8 mouse cellular contexts compared by ENCODE assay signal in the genomic region with DNA sequence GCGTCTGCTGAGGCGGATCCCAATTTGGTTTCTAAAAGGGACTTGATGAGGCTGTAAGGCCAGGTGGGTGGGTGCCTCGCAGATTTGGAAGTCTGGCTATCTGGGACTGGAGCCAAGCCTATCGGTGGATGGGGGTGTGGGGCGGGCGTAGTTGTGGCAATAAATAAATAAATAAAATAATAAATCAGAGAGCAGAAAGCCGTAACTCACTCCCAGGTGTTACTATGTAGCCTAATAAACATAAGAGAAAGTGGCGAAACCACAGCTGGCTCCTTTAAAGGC. TPM values are rescaled to one million over a fixed set of nuclear protein-coding genes. Genes with fewer than 3 reads are reported as not detected.
A peak's percentile ranks its signal among the peaks of the same experiment; 100 is the strongest.
DNase-seq lines count a peak whose midpoint lies in the region; ATAC-seq and TF ChIP-seq lines count a peak whose summit lies in the region.

No protein-coding gene starts in this region.

- peaks cover 20% of the 10 kb centered on the region for H3K4me1 ChIP-seq in embryonic facial prominence, embryonic 15.5 days
- H3K4me1 ChIP-seq in intestine, embryonic 16.5 days (ENCODE audit: control insufficient read depth, insufficient read depth, low read length), result peaks cover 12% of the 10 kb centered on the region
- peaks cover 9% of the 10 kb centered on the region; the same call in 1 of the 2 replicates for H3K4me1 ChIP-seq in midbrain, embryonic 16.5 days (ENCODE audit: control insufficient read depth, insufficient read depth, low read length)

- ATAC-seq in embryonic facial prominence, embryonic 15.5 days (ENCODE audit: insufficient number of reproducible peaks, low FRiP score, low TSS enrichment, low read depth), result no peak
- ATAC-seq in intestine, embryonic 16.5 days, result no peak
- no peak for ATAC-seq in midbrain, embryonic 16.5 days

- peak overlapping the region; percentile 50 for H3K4me3 ChIP-seq in layer of hippocampus, adult 2 months
- H3K4me3 ChIP-seq in embryonic facial prominence, embryonic 15.5 days (replicated peaks), result peak overlapping the region; percentile 50
- H3K4me3 ChIP-seq in intestine, embryonic 16.5 days (ENCODE audit: low read length), result peak overlapping the region; percentile 62
- H3K4me3 ChIP-seq in midbrain, embryonic 16.5 days (ENCODE audit: low read depth, low read length), result no peak overlapping the region

- DNase-seq in layer of hippocampus, adult 2 months (ENCODE audit: low spot score in 2 of 2), result no peak
- no peak for DNase-seq in layer of hippocampus, adult 9-11 months
- no peak for DNase-seq in frontal cortex, postnatal 10 days (ENCODE audit: low spot score in 2 of 2)
- DNase-seq in c-Kit-positive CD71-positive TER-119-positive erythroid progenitor cells, embryonic 14.5 days (ENCODE audit: low spot score), result no peak
- DNase-seq in layer of hippocampus, adult 18-20 months (ENCODE audit: low spot score in 2 of 2), result no peak

- H3K27me3 ChIP-seq in embryonic facial prominence, embryonic 15.5 days, result peaks cover 3% of the 10 kb centered on the region; the same call in 1 of the 2 replicates
- H3K27me3 ChIP-seq in intestine, embryonic 16.5 days (replicated peaks; ENCODE audit: control insufficient read depth, insufficient read depth, low read length), result no peaks in the 10 kb centered on the region
- H3K27me3 ChIP-seq in midbrain, embryonic 16.5 days (ENCODE audit: control insufficient read depth, insufficient read depth, low read depth, low read length), result peaks cover 15% of the 10 kb centered on the region

- H3K36me3 ChIP-seq in embryonic facial prominence, embryonic 15.5 days, result peaks cover 17% of the 10 kb centered on the region
- peaks cover 4% of the 10 kb centered on the region; the same call in 1 of the 2 replicates for H3K36me3 ChIP-seq in intestine, embryonic 16.5 days (ENCODE audit: control insufficient read depth, insufficient read depth, low read length)
- H3K36me3 ChIP-seq in midbrain, embryonic 16.5 days (ENCODE audit: control insufficient read depth, insufficient read depth, low read length), result peaks cover 13% of the 10 kb centered on the region

- H3K9me3 ChIP-seq in embryonic facial prominence, embryonic 15.5 days (replicated peaks), result no peaks in the 10 kb centered on the region
- no peaks in the 10 kb centered on the region for H3K9me3 ChIP-seq in intestine, embryonic 16.5 days (ENCODE audit: control insufficient read depth, low read length)
- H3K9me3 ChIP-seq in midbrain, embryonic 16.5 days (replicated peaks; ENCODE audit: control insufficient read depth, low read length, poor library complexity, severe bottlenecking), result no peaks in the 10 kb centered on the region

- H3K27ac ChIP-seq in layer of hippocampus, adult 2 months, result no peak overlapping the region
- peak overlapping the region; percentile 28; the same call in 1 of the 2 replicates for H3K27ac ChIP-seq in embryonic facial prominence, embryonic 15.5 days (replicated peaks)
- no peak overlapping the region for H3K27ac ChIP-seq in intestine, embryonic 16.5 days (ENCODE audit: low read length)
- H3K27ac ChIP-seq in midbrain, embryonic 16.5 days (ENCODE audit: low read length), result no peak overlapping the region

- TF ChIP-seq CTCF in layer of hippocampus, adult 2 months (conservative IDR thresholded peaks at IDR 0.05), result no peak

- H3K9ac ChIP-seq in embryonic facial prominence, embryonic 15.5 days, result no peak overlapping the region; the same call in 1 of the 2 replicates
- H3K9ac ChIP-seq in intestine, embryonic 16.5 days (ENCODE audit: low read depth, low read length), result peak overlapping the region; percentile 72
- no peak overlapping the region for H3K9ac ChIP-seq in midbrain, embryonic 16.5 days (ENCODE audit: low read depth, low read length)

- 16% methylated on average over 8 of the region's 8 CpGs for WGBS in embryonic facial prominence, embryonic 15.5 days
- WGBS in intestine, embryonic 16.5 days, result 9% methylated on average over 8 of the region's 8 CpGs
- WGBS in midbrain, embryonic 16.5 days, result 19% methylated on average over 8 of the region's 8 CpGs

- H3K4me2 ChIP-seq in embryonic facial prominence, embryonic 15.5 days (replicated peaks), result peak overlapping the region; percentile 95
- peak overlapping the region; percentile 92 for H3K4me2 ChIP-seq in intestine, embryonic 16.5 days (ENCODE audit: low read depth, low read length)
- peak overlapping the region; percentile 52; the same call in 1 of the 2 replicates for H3K4me2 ChIP-seq in midbrain, embryonic 16.5 days (ENCODE audit: low read length)

RNA-seq across cellular contexts. Expression of a gene that starts 1.1 kb away (rescaled TPM):
- not detected for total RNA-seq in layer of hippocampus, adult 2 months (2021)
- polyA plus RNA-seq in embryonic facial prominence, embryonic 15.5 days (2015; fragmentation: Nextera tagmentation; extraction: Ambion mirVana), result 28.9 and 37.4 TPM in 2 replicates
- 6.7 and 7.9 TPM in 2 replicates for polyA plus RNA-seq in intestine, embryonic 16.5 days (2015; fragmentation: Nextera tagmentation; extraction: Ambion mirVana)
- polyA plus RNA-seq in midbrain, embryonic 16.5 days (2015; fragmentation: Nextera tagmentation; extraction: Ambion mirVana), result 2.9 and 3.5 TPM in 2 replicates
- not detected for total RNA-seq in layer of hippocampus, adult 18-20 months (2021)

RNA-seq across cellular contexts. Expression of a gene that starts 6.0 kb away (rescaled TPM):
- total RNA-seq in layer of hippocampus, adult 2 months (2021), result 100 to 1,000 TPM; 146 to 155 TPM
- polyA plus RNA-seq in embryonic facial prominence, embryonic 15.5 days (2015; fragmentation: Nextera tagmentation; extraction: Ambion mirVana), result 510 and 538 TPM in 2 replicates
- polyA plus RNA-seq in intestine, embryonic 16.5 days (2015; fragmentation: Nextera tagmentation; extraction: Ambion mirVana), result 456 and 469 TPM in 2 replicates
- polyA plus RNA-seq in midbrain, embryonic 16.5 days (2015; fragmentation: Nextera tagmentation; extraction: Ambion mirVana), result 247 and 265 TPM in 2 replicates
- 100 to 1,000 TPM; 141 to 144 TPM for total RNA-seq in layer of hippocampus, adult 18-20 months (2021)

RNA-seq across cellular contexts. Expression of a gene that starts 10.1 kb away (rescaled TPM):
- 10 to 100 TPM; 17.6 to 18.2 TPM for total RNA-seq in layer of hippocampus, adult 2 months (2021)
- 101 and 108 TPM in 2 replicates for polyA plus RNA-seq in embryonic facial prominence, embryonic 15.5 days (2015; fragmentation: Nextera tagmentation; extraction: Ambion mirVana)
- polyA plus RNA-seq in intestine, embryonic 16.5 days (2015; fragmentation: Nextera tagmentation; extraction: Ambion mirVana), result 88.3 and 89.9 TPM in 2 replicates
- 103 and 110 TPM in 2 replicates for polyA plus RNA-seq in midbrain, embryonic 16.5 days (2015; fragmentation: Nextera tagmentation; extraction: Ambion mirVana)
- 10 to 100 TPM; 17.8 to 18.0 TPM for total RNA-seq in layer of hippocampus, adult 18-20 months (2021)

RNA-seq across cellular contexts. Expression of a gene that starts 13.6 kb away (rescaled TPM):
- under 1 TPM; 0.47 to 0.82 TPM for total RNA-seq in layer of hippocampus, adult 2 months (2021)
- 0.53 and 0.61 TPM in 2 replicates for polyA plus RNA-seq in embryonic facial prominence, embryonic 15.5 days (2015; fragmentation: Nextera tagmentation; extraction: Ambion mirVana)
- 0.13 TPM in 1 of 2 replicates, not detected in the other for polyA plus RNA-seq in intestine, embryonic 16.5 days (2015; fragmentation: Nextera tagmentation; extraction: Ambion mirVana)
- 1.6 and 1.7 TPM in 2 replicates for polyA plus RNA-seq in midbrain, embryonic 16.5 days (2015; fragmentation: Nextera tagmentation; extraction: Ambion mirVana)
- under 1 TPM; 0.40 to 0.56 TPM for total RNA-seq in layer of hippocampus, adult 18-20 months (2021)

RNA-seq across cellular contexts. Expression of a gene that starts 29.4 kb away (rescaled TPM):
- total RNA-seq in layer of hippocampus, adult 2 months (2021), result 1 to 10 TPM; 5.3 TPM
- polyA plus RNA-seq in embryonic facial prominence, embryonic 15.5 days (2015; fragmentation: Nextera tagmentation; extraction: Ambion mirVana), result 3.0 and 3.3 TPM in 2 replicates
- polyA plus RNA-seq in intestine, embryonic 16.5 days (2015; fragmentation: Nextera tagmentation; extraction: Ambion mirVana), result 1.1 and 1.5 TPM in 2 replicates
- 4.1 and 6.0 TPM in 2 replicates for polyA plus RNA-seq in midbrain, embryonic 16.5 days (2015; fragmentation: Nextera tagmentation; extraction: Ambion mirVana)
- 1 to 10 TPM; 3.4 to 4.6 TPM for total RNA-seq in layer of hippocampus, adult 18-20 months (2021)
